Mouse (Mus musculus) retina, embryonic 14.5 days (tissue): Measurements from ENCODE around the gene Vmn2r104.

Source experiments
- DNase-seq: peaks from one replicate; pipeline ENCODE4 v3.0.0-alpha.2; 2015; ENCODE audit warnings: low spot score

Gene Vmn2r104

GRCm38 (mm10) chr17:20048236-20048635 is at the start of gene Vmn2r104:
Gene Vmn2r104, minus strand, starts transcription at chr17:20048336.
- DNase-seq, result no peak

GRCm38 (mm10) chr17:20074090-20074489 is 26.0 kb upstream of the Vmn2r104 start:
- DNase-seq, result no peak

DNA sequence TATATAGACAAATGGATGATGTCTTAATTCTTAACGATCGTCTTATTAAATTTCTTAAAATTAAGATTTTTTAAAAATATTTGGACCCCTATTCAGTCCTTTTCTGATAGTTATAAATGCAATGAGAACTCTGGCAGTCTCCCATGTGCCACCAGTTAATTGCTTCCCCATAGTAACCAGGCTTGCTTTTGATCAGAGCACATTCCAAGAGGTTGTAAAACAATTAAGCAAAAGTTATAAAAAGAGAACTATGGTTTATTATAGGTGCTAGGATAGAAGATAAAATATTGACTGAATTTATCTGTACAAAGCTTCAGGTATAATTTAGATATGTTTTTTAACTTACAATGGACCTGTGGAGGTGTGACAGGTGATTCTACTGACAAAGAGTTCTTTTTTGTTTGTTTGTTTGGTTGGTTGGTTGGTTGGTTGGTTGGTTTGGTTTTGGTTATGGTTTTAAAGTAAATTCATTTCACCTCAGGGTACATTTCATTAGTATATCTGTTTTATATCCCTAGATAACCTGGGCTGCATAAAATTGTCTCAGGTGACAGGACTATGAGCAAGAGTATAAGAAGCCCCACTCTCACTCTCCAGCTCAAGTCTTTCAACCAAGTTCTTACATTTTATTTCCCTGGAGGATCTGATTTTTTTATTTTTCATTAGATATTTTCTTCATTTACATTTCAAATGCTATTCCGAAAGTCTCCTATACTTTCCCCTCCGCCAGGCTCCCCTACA is 23.7 kb upstream of the Vmn2r104 start:
- DNase-seq, result no peak
